Mouse (Mus musculus) spleen, adult 2 months (tissue): Measurements from ENCODE around the gene Syt3.

Source experiments
- CTCF ChIP-seq: fragments of 200-500 bp; IDR thresholded peaks from 2 replicates; pipeline ENCODE4 v1.5.1; 2011; ENCODE audit warnings: mild to moderate bottlenecking, inconsistent platforms; ENCODE audit not compliant: insufficient read depth, insufficient read length, insufficient replicate concordance; ENCODE audit errors: extremely low read depth
- POLR2A ChIP-seq: fragments of 200-500 bp; IDR thresholded peaks from 2 replicates; pipeline ENCODE4 v1.6.1; 2011; ENCODE audit warnings: low read depth, low read length, inconsistent platforms

GRCm38 (mm10) chr7:44375207-44375606, 8.7 kb upstream of the Syt3 start:
- TF ChIP-seq POLR2A, result no peak
- TF ChIP-seq CTCF, result no peak
